Mouse (Mus musculus): ENCODE measurements around the gene Zc3hav1.

DNA sequence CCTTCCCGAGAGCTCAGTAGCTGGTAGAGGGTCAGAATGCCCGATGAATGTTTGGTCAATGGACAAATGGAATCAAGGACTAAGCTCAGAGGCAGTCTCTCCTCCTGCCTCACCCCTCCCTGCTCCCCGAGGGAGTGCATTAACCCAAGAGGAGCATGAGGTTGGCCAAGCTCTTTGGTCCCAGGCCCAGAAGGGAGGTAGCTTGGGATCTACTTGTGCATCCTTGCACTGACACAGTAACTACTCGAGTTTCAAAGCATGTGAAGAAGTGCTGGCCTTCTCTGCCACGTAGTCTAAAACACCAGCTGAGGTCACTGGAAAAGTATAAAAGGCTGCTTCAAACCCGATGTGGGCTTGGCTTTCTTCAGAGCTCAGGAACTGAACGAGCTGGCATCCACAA, 89.9 kb downstream of the Zc3hav1 start:
- TF ChIP-seq CTCF (IDR thresholded peaks at IDR 0.05; ENCODE audit: control insufficient read depth, insufficient read depth, insufficient replicate concordance, low read depth, low read length) = no peak
- no peak for TF ChIP-seq POLR2A (IDR thresholded peaks at IDR 0.05; ENCODE audit: control insufficient read depth, low read depth, low read length)
